Mouse (Mus musculus) cerebellum, adult 9-10 months (tissue): ENCODE data around the gene Gadd45a.

Experiments
- DNase-seq: peaks from one replicate; pipeline ENCODE4 v3.0.0; 2022

Gadd45a gene

DNA sequence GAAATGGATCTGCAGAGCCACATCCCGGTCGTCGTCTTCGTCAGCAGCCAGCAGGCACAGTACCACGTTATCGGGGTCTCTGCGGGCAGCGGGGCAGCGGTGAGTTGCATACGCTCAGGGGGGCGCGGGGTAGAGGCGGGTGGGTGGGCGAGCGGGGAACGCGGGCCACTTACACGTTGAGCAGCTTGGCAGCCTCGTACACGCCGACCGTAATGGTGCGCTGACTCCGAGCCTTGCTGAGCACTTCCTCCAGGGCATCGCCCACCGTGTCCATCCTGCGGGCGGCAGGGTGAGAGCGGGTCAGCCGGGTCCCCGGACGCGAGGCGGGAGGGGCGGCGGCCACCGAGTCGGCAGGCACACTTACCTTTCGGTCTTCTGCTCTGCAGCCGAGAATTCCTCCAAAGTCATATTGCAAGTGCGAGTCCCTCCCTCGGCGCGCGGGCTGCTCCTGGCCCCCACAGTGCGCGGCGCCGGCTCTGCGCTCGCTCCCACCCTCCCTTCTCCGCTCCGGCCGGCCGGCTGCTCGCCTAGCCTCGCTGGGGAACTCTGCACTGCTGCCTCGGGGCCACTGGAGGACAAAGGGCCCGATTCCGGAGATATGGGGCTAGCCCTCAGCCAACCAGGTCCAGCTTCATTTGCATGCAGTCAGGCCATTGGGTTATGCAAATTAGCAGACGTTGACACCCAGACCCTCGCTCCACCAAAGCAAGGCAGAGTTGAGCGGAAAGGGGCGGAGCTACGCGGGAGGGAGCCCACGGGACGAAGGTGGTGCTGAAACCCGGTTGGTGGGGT, at the start of gene Gadd45a:
Gadd45a (minus strand) TSS at position 621 of the 792 bp plus-strand sequence.
- peak; percentile 98 for DNase-seq

GRCm38 (mm10) chr6:67085850-67086437, 48.7 kb upstream of the Gadd45a start:
- DNase-seq, result no peak

DNA sequence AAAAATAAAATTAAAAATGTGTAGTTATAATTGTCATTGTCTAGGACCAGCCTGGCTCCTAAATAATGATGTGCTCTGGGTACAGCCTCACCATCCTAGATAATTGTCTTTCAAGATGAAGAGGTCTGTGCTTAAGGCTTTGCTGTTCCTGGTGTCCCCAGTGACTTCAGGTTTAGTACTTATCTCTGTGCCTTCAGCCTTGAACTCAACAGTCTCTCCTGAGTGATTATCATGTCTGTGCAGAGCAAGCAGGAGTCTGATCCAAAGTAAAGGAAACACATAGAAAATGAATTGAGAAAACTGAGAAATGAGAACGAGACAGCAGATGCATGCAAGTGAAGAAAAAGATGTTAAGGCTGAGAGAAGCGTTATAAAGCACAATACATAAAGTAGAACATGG, 47.2 kb upstream of the Gadd45a start:
- no peak for DNase-seq

GRCm38 (mm10) chr6:67081141-67081540, 43.9 kb upstream of the Gadd45a start:
- DNase-seq, result no peak

DNA sequence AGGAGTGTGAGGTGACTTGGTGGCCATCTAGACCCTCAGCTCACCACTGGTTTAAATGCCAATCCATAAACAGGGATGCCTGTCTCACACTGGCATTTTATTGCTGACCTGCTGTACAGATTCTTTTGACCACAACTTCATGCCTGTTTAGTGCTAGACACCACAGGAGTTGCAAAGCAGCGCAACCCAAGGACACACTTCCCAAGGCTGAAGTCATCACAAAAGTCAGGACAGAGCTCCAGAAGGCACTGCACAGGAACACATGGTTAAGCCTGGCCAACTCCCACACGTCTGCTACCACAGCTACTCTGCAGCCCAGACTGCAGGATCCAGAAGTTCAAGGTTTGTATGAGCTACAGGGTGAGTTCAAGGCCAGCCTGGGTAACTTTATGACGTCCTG, 40.8 kb upstream of the Gadd45a start:
- DNase-seq, result no peak

DNA sequence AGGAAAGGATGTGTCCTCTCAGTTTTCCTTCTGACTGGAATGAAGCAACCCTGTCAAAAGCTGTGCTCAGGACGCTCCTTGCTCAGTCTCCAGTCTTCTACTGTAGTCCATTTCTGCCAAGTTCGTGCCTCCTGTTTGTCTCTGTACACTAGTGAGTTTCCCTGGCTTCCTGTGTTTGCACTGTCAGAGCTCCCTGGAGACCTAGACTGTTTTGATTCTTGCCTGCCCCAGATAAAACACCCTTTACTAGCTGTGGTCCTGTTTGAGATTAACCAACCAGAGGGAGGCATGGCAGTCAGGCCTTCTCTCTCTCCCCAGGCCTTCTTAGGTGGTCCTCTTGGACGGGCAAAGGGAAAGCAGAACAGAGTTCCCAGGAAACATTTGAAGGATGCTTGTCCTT, 40.2 kb upstream of the Gadd45a start:
- no peak for DNase-seq

- DNase-seq, result no peak
Observed at GRCm38 (mm10) chr6:67076348-67076747, 39.1 kb upstream of the Gadd45a start.

GRCm38 (mm10) chr6:67074868-67075267, 37.6 kb upstream of the Gadd45a start:
- DNase-seq, result no peak

DNA sequence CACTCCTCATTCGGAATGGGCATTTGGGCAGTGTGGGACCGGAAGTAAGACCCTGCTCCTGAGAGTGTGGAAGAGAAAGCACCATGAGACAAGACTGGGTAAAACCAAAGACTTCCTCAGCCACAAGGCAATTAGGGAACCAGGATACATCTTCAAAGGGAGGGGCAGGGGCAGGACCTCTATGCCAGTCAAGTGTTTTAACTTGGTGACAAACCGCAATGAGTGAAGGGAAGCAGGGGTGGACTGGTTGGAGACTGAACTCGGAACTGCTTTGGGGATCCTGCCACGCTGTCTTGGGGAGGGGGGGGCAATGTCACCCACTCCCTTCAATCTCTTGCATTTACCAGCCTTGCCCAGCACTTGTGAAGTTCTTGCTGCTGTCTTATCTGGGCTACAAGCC, 36.7 kb upstream of the Gadd45a start:
- DNase-seq, result no peak

- no peak for DNase-seq
Observed at GRCm38 (mm10) chr6:67073446-67073845, 36.2 kb upstream of the Gadd45a start.

DNA sequence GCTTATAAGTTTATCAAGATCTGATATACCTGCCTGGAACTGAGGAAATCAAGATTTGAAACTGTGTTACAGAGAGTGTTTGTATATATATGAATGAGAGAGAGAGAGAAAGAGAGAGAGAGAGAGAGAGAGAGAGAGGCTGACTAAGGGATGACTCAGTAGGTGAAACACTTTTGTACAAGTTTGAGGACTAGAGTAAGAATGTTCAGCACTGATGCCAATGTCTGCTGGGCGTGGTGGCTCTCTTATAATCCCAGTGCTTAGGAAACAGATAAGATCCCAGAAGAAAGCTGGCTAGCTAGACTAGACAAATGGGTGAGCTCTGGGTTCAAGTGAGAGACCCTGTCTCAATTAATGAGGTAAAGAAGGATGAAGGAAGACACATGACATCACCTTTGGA, 34.4 kb upstream of the Gadd45a start:
- no peak for DNase-seq

DNA sequence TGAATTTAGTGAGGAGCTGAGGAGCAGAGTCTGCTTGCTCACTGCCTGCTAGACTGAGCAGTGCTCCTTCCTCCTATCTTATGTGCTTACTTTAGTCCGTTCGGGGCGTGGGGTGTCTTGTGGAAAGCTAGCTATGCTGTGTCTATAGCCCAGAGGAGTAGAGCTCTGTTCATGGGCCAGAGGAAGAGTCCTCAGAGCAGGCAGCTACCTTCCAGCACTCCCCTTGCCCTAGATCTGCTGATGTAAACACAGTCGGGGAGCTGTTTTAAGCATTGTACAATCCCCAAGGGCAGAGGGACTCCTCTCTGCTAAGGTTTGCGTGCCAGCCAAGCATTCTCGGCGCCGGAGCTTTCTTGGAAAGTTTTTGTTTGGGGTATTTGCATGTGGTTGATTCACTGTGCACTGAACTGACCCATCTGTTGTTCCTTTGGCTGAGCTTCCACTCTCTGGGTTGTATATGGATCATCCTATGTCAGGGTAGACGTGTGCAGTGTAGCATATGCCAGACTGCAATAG, 32.6 kb upstream of the Gadd45a start:
- no peak for DNase-seq

DNA sequence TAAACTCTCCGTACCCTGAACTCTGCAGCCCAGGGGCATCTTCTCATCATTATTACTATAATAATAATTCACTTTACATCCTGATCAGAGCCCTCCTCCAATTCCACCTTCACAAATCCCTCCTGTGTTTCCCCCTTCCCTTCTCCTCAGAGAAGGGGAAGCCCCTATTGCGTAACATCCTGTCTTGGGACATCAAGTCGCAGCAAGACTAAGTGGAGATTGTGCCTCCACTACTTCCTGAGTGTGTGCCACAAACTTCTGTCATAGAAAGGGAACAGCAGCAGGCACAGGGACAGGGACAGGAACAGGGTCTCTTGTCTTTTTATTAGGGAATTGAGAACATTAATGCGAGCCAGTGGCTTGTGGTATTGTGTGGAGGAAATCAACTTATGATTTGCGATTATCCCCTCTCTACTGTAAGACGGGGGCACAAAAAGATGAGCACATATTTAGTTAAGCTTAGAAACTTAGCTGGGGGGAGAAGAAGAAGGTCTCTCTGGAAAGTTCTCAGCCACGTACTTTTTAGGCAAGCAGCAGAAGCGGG, 32.0 kb upstream of the Gadd45a start:
- no peak for DNase-seq

- no peak for DNase-seq
Observed at GRCm38 (mm10) chr6:67060057-67060456, 22.8 kb upstream of the Gadd45a start.

GRCm38 (mm10) chr6:67057991-67058696, 20.9 kb upstream of the Gadd45a start:
- DNase-seq, result no peak

GRCm38 (mm10) chr6:67057574-67057973, 20.3 kb upstream of the Gadd45a start:
- DNase-seq, result no peak

DNA sequence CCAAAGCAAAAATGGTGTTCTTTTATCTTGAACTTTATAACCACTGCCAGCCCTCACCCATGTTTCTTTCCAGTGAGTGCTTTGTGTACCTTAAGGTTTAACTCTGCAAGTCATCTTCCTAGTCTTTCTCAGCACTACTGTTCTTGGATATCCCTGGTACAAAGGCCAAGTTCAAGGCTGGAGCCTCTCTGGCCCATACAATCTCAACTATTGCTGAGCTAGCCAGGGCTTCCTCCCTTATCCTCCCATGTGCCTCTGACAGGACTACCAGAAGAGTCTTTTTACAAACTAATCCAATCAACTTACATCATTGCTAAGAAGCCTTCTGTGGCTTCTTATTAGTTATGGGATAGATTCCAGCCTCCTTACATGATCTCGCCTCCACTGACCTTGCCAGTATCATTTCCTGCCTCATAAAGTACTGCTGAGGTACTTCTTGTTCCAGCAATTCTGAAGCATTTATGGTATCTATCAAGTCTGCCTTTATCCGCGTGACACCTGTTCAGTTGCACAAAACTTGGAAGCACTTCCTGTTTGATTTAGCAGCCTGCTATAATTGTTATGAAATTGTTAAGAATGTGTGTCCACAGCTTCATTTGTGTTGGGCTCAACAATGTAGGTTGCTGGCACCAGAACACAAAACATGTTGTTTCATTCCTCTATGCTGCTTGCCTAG, 19.8 kb upstream of the Gadd45a start:
- no peak for DNase-seq

- no peak for DNase-seq
Observed at GRCm38 (mm10) chr6:67056108-67056888, 19.0 kb upstream of the Gadd45a start.

- DNase-seq, result no peak
Observed at GRCm38 (mm10) chr6:67050063-67050462, 12.8 kb upstream of the Gadd45a start.

GRCm38 (mm10) chr6:67049695-67050038, 12.4 kb upstream of the Gadd45a start:
- DNase-seq, result no peak

GRCm38 (mm10) chr6:67048880-67049694, 11.8 kb upstream of the Gadd45a start:
- no peak for DNase-seq
